Mouse (Mus musculus) layer of hippocampus, adult 9-10 months (tissue): ENCODE results near the gene Hist2h2aa1.
"Not testable (repeated sequence)": the region's sequence is repeated elsewhere in the genome, so short reads cannot be mapped to it uniquely, and the experiment has no call there.

Experiments
- DNase-seq: peaks from one replicate; pipeline ENCODE4 v3.0.0; 2022; ENCODE audit warnings: low spot score

The Hist2h2aa1 gene

GRCm38 (mm10) chr3:96280660-96281059 lies 35.4 kb downstream of the Hist2h2aa1 start:
- no peak for DNase-seq

GRCm38 (mm10) chr3:96284457-96284856 lies 39.2 kb downstream of the Hist2h2aa1 start:
- peak; percentile 61 for DNase-seq

GRCm38 (mm10) chr3:96287334-96287733 lies 42.0 kb downstream of the Hist2h2aa1 start:
- not testable (repeated sequence) for DNase-seq

- DNase-seq = no peak
These were observed 43.9 kb downstream of the Hist2h2aa1 start for GRCm38 (mm10) chr3:96289201-96289600.

GRCm38 (mm10) chr3:96290727-96291126 lies 45.4 kb downstream of the Hist2h2aa1 start:
- not testable (repeated sequence) for DNase-seq

GRCm38 (mm10) chr3:96292641-96293040 lies 47.3 kb downstream of the Hist2h2aa1 start:
- DNase-seq = no peak

GRCm38 (mm10) chr3:96293368-96293767 lies 48.1 kb downstream of the Hist2h2aa1 start:
- DNase-seq = no peak

DNA sequence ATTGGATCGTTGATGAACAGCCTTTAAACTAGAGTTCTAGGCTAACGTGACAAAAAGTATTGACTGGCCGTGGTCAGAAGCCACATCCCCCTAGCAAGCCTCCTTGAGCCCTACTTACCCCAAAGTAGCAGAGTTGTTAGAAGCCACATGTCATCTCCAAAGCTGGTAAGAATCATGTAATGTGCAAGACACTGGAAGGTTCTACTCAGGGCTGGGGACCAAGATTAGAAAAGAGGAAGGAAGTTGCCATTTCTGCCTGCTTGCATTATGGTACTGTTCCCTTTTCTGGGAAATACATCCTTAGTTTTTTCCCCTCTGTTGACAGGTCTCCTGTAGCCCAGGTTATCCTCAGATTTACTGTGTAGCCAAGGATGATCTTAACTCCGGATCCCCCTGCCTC lies 48.5 kb downstream of the Hist2h2aa1 start, which contains the start of gene Fcgr1:
Gene Fcgr1 (minus strand): TSS at position 183 of the 400 bp plus-strand sequence.
- DNase-seq = no peak
